ENCODE assay signal across 8 mouse cellular contexts in genomic region chr11:94936851-94937295, GRCm38 (mm10). TPM values are rescaled to one million over a fixed set of nuclear protein-coding genes. Genes with fewer than 3 reads are reported as not detected.
DNase-seq lines count a peak whose midpoint lies in the region; ATAC-seq lines count a peak whose summit lies in the region.

No protein-coding gene starts in this region.

- H3K4me2 ChIP-seq in hindbrain, embryonic 15.5 days, result peak overlapping the region; percentile 69

- H3K9ac ChIP-seq in hindbrain, embryonic 15.5 days, result no peak overlapping the region

- DNase-seq in WW6 (ENCODE audit: low read depth, low spot score), result peak; percentile 82
- peak; percentile 88 to 94 for DNase-seq in cerebellum, postnatal 25 days
- DNase-seq in frontal cortex, postnatal 36 days (ENCODE audit: low spot score in 2 of 2), result peak; percentile 86 to 90
- DNase-seq in layer of hippocampus, postnatal 36 days, result peak; percentile 79 to 84
- DNase-seq in lung, postnatal 25 days (ENCODE audit: low spot score), result peak; percentile 90
- DNase-seq in retina, embryonic 14.5 days (ENCODE audit: low spot score), result peak; percentile 96
- peak; percentile 71 to 80 for DNase-seq in thymus, postnatal 36 days

- no peaks in the 10 kb centered on the region for H3K36me3 ChIP-seq in hindbrain, embryonic 15.5 days

- H3K27me3 ChIP-seq in hindbrain, embryonic 15.5 days, result peaks cover 70% of the 10 kb centered on the region

- H3K4me3 ChIP-seq in hindbrain, embryonic 15.5 days, result peak overlapping the region; percentile 32

- H3K4me1 ChIP-seq in hindbrain, embryonic 15.5 days (replicated peaks), result peaks cover 16% of the 10 kb centered on the region

- H3K27ac ChIP-seq in hindbrain, embryonic 15.5 days (replicated peaks), result no peak overlapping the region

- WGBS in hindbrain, embryonic 15.5 days, result under 1% methylated on average over 15 of the region's 17 CpGs

- peak; percentile 84 for ATAC-seq in hindbrain, embryonic 15.5 days (ENCODE audit: low FRiP score, low read depth)

- no peaks in the 10 kb centered on the region for H3K9me3 ChIP-seq in hindbrain, embryonic 15.5 days

RNA-seq across cellular contexts. Expression of gene Col1a1, which starts 0.8 kb away (rescaled TPM):
- 120 and 145 TPM in 2 replicates for polyA plus RNA-seq in hindbrain, embryonic 15.5 days (2015; fragmentation: Nextera tagmentation; extraction: Ambion mirVana)
- total RNA-seq in layer of hippocampus, postnatal 36 days (2021), result 10 to 100 TPM; 12.0 to 18.6 TPM

RNA-seq across cellular contexts. Expression of gene Hils1, which starts 30.5 kb away (rescaled TPM):
- not detected in 2 replicates for polyA plus RNA-seq in hindbrain, embryonic 15.5 days (2015; fragmentation: Nextera tagmentation; extraction: Ambion mirVana)
- not detected for total RNA-seq in layer of hippocampus, postnatal 36 days (2021)

RNA-seq across cellular contexts. Expression of gene Sgca, which starts 39.3 kb away (rescaled TPM):
- polyA plus RNA-seq in hindbrain, embryonic 15.5 days (2015; fragmentation: Nextera tagmentation; extraction: Ambion mirVana), result 0.19 TPM in 1 of 2 replicates, not detected in the other
- under 1 TPM in 1 of 2 experiments, not detected in 1; 0.48 TPM for total RNA-seq in layer of hippocampus, postnatal 36 days (2021)

RNA-seq across cellular contexts. Expression of gene Ppp1r9b, which starts 54.0 kb away (rescaled TPM):
- polyA plus RNA-seq in hindbrain, embryonic 15.5 days (2015; fragmentation: Nextera tagmentation; extraction: Ambion mirVana), result 20.7 and 21.4 TPM in 2 replicates
- total RNA-seq in layer of hippocampus, postnatal 36 days (2021), result 100 to 1,000 TPM; 931 to 932 TPM
